Mouse (Mus musculus) liver, adult 2 months (tissue): Measurements from ENCODE around the gene Btbd8.

Experiments used
- CTCF ChIP-seq: fragments of 200-500 bp; IDR thresholded peaks from 2 replicates; pipeline ENCODE4 v1.5.1; 2011; ENCODE audit warnings: low read depth, low read length, control low read depth
- POLR2A ChIP-seq: fragments of 200-500 bp; IDR thresholded peaks from 2 replicates; pipeline ENCODE4 v1.6.1; 2011; ENCODE audit warnings: low read length, control low read depth; ENCODE audit not compliant: insufficient read depth; ENCODE audit errors: extremely low read depth

DNA sequence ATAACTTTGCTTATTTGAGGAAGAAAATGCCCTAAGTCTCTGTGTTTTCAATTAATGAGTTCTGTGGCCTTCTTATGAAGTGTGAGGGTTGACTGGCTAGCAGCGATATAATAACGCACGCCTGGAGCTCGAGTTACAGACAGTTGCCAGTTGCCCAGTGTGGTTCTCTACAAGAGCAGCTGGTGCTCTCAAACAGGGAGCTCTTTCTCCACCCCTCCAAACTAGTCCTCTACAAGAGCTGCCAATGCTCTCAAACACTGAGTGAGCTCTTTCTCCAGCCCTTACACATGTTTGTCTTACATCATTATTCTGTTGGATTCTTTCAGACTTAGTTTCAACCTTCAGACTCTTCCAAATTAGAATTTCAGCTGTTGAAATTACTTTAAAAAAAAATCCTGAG, 26.5 kb upstream of the Btbd8 start:
- TF ChIP-seq POLR2A, result no peak
- no peak for TF ChIP-seq CTCF
